Mouse (Mus musculus) hindbrain, embryonic 10.5 days (tissue): ENCODE measurements around the gene Ptcra. TPM values are rescaled to one million over a fixed set of nuclear protein-coding genes. Genes with fewer than 3 reads are reported as not detected.
"Not testable (repeated sequence)": the region's sequence is repeated elsewhere in the genome, so short reads cannot be mapped to it uniquely, and the experiment has no call there.

ENCODE experiments used
- DNase-seq: peaks from one replicate; pipeline ENCODE4 v3.0.0-alpha.2; 2017; ENCODE audit warnings: low spot score
- H3K27ac ChIP-seq: fragments of 300-500 bp; sonication (generic); 2 replicates; pipeline ENCODE4 v1.5.1; 2016; ENCODE audit warnings: mild to moderate bottlenecking, moderate library complexity
- H3K27me3 ChIP-seq: fragments of 300-500 bp; sonication (generic); 2 replicates; pipeline ENCODE4 v1.6.1; 2016; ENCODE audit warnings: mild to moderate bottlenecking; ENCODE audit not compliant: poor library complexity, insufficient read depth, severe bottlenecking
- H3K36me3 ChIP-seq: fragments of 300-500 bp; sonication (generic); 2 replicates; pipeline ENCODE4 v1.6.1; 2016; ENCODE audit warnings: mild to moderate bottlenecking, moderate library complexity
- H3K4me1 ChIP-seq: fragments of 300-500 bp; sonication (generic); replicated peaks from 2 replicates; pipeline ENCODE4 v1.6.1; 2016; ENCODE audit warnings: mild to moderate bottlenecking
- H3K4me3 ChIP-seq: fragments of 300-500 bp; sonication (generic); 2 replicates; pipeline ENCODE4 v1.5.1; 2016; ENCODE audit warnings: mild to moderate bottlenecking, moderate library complexity
- H3K9me3 ChIP-seq: fragments of 300-500 bp; sonication (generic); 2 replicates; pipeline ENCODE4 v1.6.1; 2016; ENCODE audit warnings: mild to moderate bottlenecking, moderate library complexity
- WGBS: fragments of 180-500 bp; shearing (Covaris S2); methylation state at CpG from one replicate; pipeline ENCODE4 v1.1.7; 2016; 5-methylcytosine and 5-hydroxymethylcytosine counted together
- polyA plus RNA-seq: library from polyadenylated mRNA; unstranded; fragments of >200 nt; fragmentation: Nextera tagmentation; extraction: Ambion mirVana; gene quantifications from 2 replicates; pipeline ENCODE4 v1.2.1, GENCODE M21; 2016

Gene Ptcra
- polyA plus RNA-seq = 0.43 and 0.62 TPM in 2 replicates

DNA sequence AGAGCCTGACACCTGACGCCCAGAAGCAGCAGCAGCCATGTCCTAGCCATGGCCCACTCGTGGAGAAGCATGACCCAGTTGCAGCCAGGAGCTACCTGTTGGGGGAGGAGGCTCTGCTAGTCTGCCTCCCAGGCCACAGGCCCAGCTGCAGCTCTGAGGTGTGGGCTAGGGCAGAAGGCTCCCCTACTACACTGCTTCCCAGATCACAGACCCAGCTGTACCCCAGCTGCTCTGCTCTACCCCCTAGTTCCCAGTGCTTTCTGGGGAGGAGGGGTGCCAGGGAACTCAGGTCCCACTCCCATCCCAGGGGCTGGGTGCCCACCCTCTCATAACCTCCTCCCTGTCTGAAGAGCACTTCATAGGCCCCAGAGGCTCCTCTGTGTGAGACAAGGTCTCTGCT is at the start of gene Ptcra:
Gene Ptcra (minus strand): TSS at position 169 of the 400 bp plus-strand sequence.
- H3K4me3 ChIP-seq = no peak within 1 kb of the TSS
- WGBS = 63% methylated on average over 2 of the region's 2 CpGs
- no peaks in the 10 kb centered on the region for H3K36me3 ChIP-seq
- no peak within 1 kb of the TSS for H3K27ac ChIP-seq
- DNase-seq = no peak
- H3K27me3 ChIP-seq = no peaks in the 10 kb centered on the region
- H3K4me1 ChIP-seq = peaks cover 5% of the 10 kb centered on the region; the same call in 1 of the 2 replicates
- no peaks in the 10 kb centered on the region for H3K9me3 ChIP-seq

DNA sequence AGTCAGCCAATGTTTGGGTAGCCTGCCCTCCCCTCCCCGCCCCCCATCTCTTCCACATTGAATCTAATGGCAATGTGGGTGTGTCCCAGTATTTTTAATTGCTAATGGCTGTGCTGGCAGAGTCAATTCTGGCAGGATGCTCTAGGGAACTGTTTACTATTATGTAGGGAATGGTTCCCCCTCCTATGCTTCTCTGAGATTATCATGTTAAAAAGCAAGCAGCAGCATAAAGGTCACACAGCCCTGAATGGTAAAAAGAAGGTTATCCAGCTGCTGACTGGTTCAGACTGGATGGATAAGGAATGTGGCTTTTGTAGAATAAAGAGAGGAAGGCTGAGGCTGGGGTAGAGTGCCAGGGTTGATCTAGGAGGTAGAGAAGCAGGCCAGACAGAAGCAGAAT is 48.9 kb upstream of the Ptcra start:
- Histone ChIP-seq H3K27ac (no peak overlapping the region), H3K9me3 (no peaks in the 10 kb centered on the region), H3K4me1 (no peaks in the 10 kb centered on the region), H3K36me3 (peaks cover 57% of the 10 kb centered on the region), H3K27me3 (no peaks in the 10 kb centered on the region), H3K4me3 (no peak overlapping the region)
- no peak for DNase-seq
- WGBS = 87% methylated on average over 1 of the region's 1 CpGs

DNA sequence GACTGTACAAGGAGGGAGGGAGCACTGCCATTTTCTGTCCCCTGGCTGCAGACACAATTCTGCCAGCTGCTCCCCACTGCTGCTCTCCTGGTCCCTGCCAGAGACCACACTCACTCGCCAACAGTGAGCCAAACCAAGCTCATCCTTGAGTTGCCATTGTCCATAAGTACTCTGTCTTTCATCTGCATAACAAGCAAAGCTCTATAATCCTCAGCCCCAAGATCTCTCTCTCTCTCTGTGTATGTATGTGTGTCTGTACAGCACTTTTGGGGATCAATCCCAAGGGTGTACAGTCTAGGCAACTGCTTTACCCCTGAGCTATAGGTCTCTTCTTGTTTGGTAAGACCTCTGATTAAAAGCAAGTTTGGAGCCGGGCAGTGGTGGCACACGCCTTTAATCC is 47.2 kb upstream of the Ptcra start:
- Histone ChIP-seq H3K27ac (no peak overlapping the region), H3K9me3 (no peaks in the 10 kb centered on the region), H3K36me3 (peaks cover 69% of the 10 kb centered on the region), H3K4me1 (no peaks in the 10 kb centered on the region), H3K27me3 (no peaks in the 10 kb centered on the region), H3K4me3 (no peak overlapping the region)
- 84% methylated on average over 3 of the region's 3 CpGs for WGBS
- no peak for DNase-seq

DNA sequence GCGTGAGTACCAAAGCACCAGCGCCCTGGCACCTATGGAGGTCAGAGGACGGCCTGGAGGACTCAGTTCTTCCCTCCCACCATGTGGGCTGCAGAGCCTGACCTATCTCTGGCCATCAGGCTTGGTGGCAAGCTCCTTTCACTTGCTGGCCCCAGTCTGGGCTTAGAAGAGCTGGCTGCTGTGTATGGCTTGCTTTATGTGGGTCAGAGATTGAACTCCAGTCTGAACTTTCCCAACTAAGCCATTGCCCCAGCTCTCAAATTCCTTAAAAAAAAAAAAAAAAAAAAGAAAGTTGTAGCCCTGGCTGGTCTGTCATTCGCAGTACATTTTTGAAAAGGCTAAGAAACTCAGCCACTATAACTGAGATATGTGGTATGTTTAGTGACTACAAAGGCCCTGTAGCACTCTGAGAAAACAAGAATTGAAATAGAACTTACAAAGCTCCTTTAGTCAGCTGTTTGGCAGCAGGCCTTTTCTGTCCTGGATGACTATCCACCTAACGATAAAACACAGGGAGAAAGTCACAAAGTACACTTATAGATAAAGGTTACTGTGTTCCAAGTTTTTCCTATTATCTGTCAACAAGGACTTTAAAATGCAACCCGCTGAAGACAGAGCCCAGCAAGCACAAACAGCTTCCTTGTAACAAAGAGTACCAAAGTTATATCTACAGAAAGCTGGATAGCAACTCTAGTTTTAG is 45.8 kb upstream of the Ptcra start:
- Histone ChIP-seq H3K27me3 (no peaks in the 10 kb centered on the region), H3K4me3 (no peak overlapping the region), H3K27ac (no peak overlapping the region), H3K36me3 (peaks cover 73% of the 10 kb centered on the region), H3K9me3 (no peaks in the 10 kb centered on the region), H3K4me1 (no peaks in the 10 kb centered on the region)
- no peak for DNase-seq
- 87% methylated on average over 6 of the region's 6 CpGs for WGBS

DNA sequence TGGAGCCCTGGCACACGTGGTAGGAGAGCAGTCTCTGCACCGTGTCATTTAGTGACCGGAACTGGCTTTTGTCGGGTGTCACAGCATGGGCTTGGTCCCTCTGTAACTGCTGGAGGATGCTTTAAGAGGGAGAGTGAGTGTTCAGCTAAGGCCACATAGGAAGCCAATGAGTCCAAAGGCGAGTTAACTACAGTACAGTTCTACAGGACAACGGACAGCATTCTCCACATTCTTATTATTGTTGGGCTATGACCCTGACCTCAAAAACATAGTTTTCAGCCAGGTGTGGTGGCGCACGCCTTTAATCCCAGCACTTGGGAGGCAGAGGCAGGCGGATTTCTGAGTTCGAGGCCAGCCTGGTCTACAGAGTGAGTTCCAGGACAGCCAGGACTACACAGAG is 44.9 kb upstream of the Ptcra start:
- Histone ChIP-seq H3K9me3 (no peaks in the 10 kb centered on the region), H3K4me3 (no peak overlapping the region), H3K36me3 (peaks cover 65% of the 10 kb centered on the region), H3K27me3 (no peaks in the 10 kb centered on the region), H3K27ac (no peak overlapping the region), H3K4me1 (no peaks in the 10 kb centered on the region)
- DNase-seq = no peak
- 88% methylated on average over 10 of the region's 10 CpGs for WGBS

DNA sequence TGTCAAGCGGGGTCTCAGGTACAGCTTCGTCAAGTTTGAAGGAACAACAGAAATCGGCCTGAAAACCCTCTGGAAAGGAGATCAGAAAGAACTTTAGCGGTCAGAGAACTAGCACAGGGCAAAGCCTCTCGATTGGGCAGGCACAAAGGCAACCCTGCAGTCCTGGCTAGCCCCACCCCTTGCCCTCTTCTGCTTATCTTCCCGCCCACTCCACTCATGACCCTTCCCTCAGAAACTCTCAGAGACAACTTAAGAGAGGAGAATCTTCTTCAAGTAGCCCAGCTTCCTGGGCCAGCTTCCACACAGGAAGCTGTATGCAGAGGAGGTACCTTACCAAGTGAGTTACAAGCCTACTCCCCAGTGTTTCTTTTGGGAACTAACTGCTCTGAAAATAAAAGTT is 38.2 kb upstream of the Ptcra start:
- H3K36me3 ChIP-seq = peaks cover 63% of the 10 kb centered on the region

DNA sequence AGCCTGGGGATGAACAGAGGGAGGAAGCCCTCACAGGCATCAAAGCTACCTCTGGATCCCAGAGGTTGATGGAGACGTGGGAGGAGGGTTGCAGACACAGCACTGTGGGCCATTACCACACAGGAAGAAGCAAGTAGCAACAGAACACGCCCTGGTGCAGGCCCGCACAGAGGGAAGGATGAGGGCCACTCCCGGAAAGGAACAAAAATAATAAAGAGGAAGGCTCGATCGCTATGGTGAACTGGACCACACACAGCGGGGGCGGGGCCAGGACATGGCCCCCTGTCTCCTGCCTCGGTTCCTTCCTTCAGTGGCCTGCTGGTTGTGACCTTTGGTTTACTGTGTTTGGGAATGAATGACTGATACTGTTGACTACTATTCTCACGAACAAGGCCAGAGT is 36.2 kb upstream of the Ptcra start:
- no peak overlapping the region for H3K27ac ChIP-seq
- peaks cover 17% of the 10 kb centered on the region for H3K4me1 ChIP-seq
- H3K36me3 ChIP-seq = peaks cover 42% of the 10 kb centered on the region
- H3K27me3 ChIP-seq = no peaks in the 10 kb centered on the region
- no peak for DNase-seq
- H3K9me3 ChIP-seq = no peaks in the 10 kb centered on the region
- WGBS = 81% methylated on average over 10 of the region's 10 CpGs
- H3K4me3 ChIP-seq = no peak overlapping the region

More for the DNA sequence above, 38.2 kb upstream of the Ptcra start:
- WGBS = 87% methylated on average over 6 of the region's 6 CpGs
- DNase-seq = no peak
- H3K4me3 ChIP-seq = no peak overlapping the region
- peaks cover 13% of the 10 kb centered on the region for H3K4me1 ChIP-seq
- H3K27ac ChIP-seq = no peak overlapping the region
- no peaks in the 10 kb centered on the region for H3K9me3 ChIP-seq
- no peaks in the 10 kb centered on the region for H3K27me3 ChIP-seq

DNA sequence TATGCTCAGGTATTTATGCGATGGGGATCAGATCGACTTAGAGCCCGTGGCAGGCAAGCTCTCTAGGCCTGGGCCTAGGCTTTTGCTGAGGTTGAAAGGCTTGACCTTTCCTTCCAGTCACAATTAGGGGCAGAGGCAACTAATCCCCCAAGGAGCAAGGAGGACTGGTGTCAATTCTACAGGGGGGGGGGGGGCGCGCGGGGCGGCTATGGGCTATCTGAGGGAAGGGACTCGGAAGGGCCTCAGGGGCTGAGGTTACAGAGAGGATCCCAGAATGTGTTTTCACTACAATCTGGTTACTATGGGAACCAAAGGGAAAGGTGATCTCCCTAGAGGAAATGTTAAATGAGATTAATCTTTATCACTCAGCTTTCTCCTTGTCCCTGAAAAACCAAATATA is 33.9 kb upstream of the Ptcra start:
- H3K4me3 ChIP-seq = no peak overlapping the region
- H3K27me3 ChIP-seq = no peaks in the 10 kb centered on the region
- H3K9me3 ChIP-seq = no peaks in the 10 kb centered on the region
- DNase-seq = peak; percentile 17
- peaks cover 17% of the 10 kb centered on the region for H3K4me1 ChIP-seq
- 41% methylated on average over 8 of the region's 8 CpGs for WGBS
- H3K36me3 ChIP-seq = peaks cover 38% of the 10 kb centered on the region
- peak overlapping the region; percentile 16; the same call in 1 of the 2 replicates for H3K27ac ChIP-seq

DNA sequence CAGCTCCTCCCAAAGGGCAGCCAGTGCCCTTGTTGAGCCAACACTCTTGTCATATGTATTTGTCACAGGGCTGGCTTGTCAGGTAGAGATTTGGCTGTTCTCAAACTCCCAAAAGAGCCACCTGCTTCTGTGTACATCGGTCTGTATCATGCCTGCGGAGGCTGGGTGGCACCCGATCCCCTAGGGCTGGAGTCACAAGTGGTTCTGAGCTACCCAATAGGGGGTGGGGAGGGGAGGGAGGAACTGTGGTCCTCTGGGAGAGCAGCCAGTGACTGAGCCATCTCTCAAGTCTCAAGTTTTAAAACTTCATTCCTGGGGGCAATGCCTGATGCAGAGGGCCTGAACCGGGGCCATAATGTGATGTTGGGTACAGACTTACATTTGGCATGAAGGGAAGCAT is 33.2 kb upstream of the Ptcra start:
- Histone ChIP-seq H3K27ac (no peak overlapping the region), H3K36me3 (peaks cover 32% of the 10 kb centered on the region), H3K4me1 (peaks cover 17% of the 10 kb centered on the region), H3K4me3 (no peak overlapping the region), H3K27me3 (no peaks in the 10 kb centered on the region), H3K9me3 (no peaks in the 10 kb centered on the region)
- DNase-seq = no peak
- 86% methylated on average over 4 of the region's 4 CpGs for WGBS

DNA sequence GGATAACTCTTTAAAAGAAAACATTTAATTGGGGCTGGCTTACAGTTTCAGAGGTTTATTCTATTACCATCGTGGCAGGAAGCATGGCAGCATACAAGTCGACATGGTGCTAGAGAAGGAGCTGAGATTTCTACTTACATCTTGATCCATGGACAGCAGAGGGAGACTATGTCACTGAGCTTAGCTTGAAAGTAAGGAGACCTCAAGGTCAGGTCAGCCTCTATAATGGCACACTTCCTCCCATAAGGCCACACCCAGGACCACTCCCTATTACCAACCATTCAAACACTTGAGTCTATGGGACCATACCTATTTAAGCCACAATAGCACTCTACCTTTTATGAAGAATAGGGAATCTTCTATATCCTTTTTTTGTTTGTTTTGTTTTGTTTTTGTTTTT is 29.5 kb upstream of the Ptcra start:
- H3K4me3 ChIP-seq = no peak overlapping the region
- H3K9me3 ChIP-seq = no peaks in the 10 kb centered on the region
- peaks cover 14% of the 10 kb centered on the region for H3K4me1 ChIP-seq
- no peak for DNase-seq
- no peaks in the 10 kb centered on the region for H3K27me3 ChIP-seq
- WGBS = 89% methylated on average over 2 of the region's 2 CpGs
- no peaks in the 10 kb centered on the region for H3K36me3 ChIP-seq
- no peak overlapping the region for H3K27ac ChIP-seq

DNA sequence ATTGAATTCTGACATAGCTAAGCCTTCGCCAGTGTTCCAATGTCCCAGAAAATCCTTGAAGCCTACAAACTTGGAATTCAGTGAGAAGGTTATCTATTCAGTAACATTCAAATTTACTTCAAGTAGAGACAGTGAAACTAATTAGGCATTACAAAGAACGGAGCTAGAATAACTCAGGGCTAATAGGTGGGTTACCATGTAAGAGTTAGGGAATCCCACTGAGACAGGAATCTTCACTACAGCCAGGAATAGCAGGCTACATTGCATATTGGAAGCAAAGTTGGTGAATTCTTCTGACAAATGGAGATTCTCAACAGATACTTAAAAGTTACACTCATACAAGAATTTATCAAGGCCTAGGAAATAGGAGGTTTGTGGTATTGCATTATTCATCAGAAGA is 24.5 kb upstream of the Ptcra start:
- not testable (repeated sequence) for H3K4me1 ChIP-seq, DNase-seq, H3K27me3 ChIP-seq, H3K27ac ChIP-seq, H3K36me3 ChIP-seq, H3K4me3 ChIP-seq, H3K9me3 ChIP-seq
- 68% methylated on average over 2 of the region's 2 CpGs for WGBS

DNA sequence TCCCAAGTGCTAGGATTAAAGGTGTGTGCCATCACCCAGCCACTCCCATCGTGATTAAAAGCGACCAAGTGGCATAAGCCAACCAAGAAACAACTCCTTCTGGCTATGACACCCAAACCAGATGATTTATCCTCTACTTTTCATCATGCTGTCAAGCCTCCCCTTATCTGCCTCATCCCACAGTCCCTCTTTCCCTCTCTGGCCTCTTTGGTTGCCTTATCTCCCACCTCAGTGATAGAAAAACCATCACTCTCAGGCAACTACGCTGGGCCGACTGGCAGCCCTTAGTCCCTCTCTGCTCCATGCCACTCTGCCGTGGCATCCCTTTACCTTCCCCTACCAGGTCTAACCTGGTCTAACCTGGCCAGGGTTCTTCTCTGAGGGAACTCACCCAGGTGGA is 23.4 kb upstream of the Ptcra start:
- Histone ChIP-seq H3K4me3 (no peak overlapping the region), H3K27me3 (no peaks in the 10 kb centered on the region), H3K27ac (no peak overlapping the region), H3K36me3 (no peaks in the 10 kb centered on the region), H3K4me1 (0 out of 2 replicates have a peak, but pooled peaks cover 4% of the 10 kb centered on the region), H3K9me3 (no peaks in the 10 kb centered on the region)
- WGBS = 90% methylated on average over 5 of the region's 5 CpGs
- DNase-seq = no peak

DNA sequence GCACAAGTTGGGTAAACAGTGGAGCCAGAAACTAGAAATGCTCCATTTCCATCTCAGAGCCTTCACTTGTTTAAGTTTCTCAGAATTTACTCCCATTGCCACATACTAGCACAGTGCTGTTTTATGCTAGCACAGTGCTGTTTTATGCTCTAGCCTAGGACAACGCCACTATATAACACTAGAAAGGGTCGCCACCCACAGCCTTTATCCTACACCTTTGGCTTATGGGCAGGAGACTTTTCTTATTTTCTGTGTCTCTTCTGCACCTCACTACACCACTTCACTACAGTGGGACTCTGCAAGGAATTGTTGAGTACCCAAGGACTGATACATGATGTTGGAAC is 19.7 kb upstream of the Ptcra start:
- Histone ChIP-seq H3K9me3 (no peaks in the 10 kb centered on the region), H3K27me3 (no peaks in the 10 kb centered on the region), H3K27ac (peak overlapping the region; percentile 90), H3K4me1 (peaks cover 13% of the 10 kb centered on the region), H3K4me3 (peak overlapping the region; percentile 81), H3K36me3 (peaks cover 30% of the 10 kb centered on the region)
- 72% methylated on average over 2 of the region's 2 CpGs for WGBS
- DNase-seq = no peak
